Mouse (Mus musculus) heart, embryonic 14.5 days (tissue): ENCODE results near the gene Pik3c2b. TPM values are rescaled to one million over a fixed set of nuclear protein-coding genes. Genes with fewer than 3 reads are reported as not detected.
A peak's percentile ranks its signal among the peaks of the same experiment; 100 is the strongest.

Experiments
- ATAC-seq: fragments of 200-750 bp; cut with Nextera tagmentation; 2 replicates; pipeline ENCODE4 v1.8.0; 2017; ENCODE audit warnings: low read depth, moderate TSS enrichment; ENCODE audit not compliant: insufficient number of reproducible peaks, insufficient read depth, low FRiP score
- H3K27ac ChIP-seq, 2 experiments: fragments of 200-500 bp in 1 of 2; fragments of 300-500 bp in 1 of 2; sonication (generic) in 1 of 2; replicated peaks in 1 of 2; 2 replicates each; pipeline ENCODE4 v1.5.1; 2012 to 2014; ENCODE audit warnings: low read depth in 2 of 2, low read length in 2 of 2, control low read depth in 1 of 2, mild to moderate bottlenecking in 1 of 2, mixed read lengths in 1 of 2; ENCODE audit not compliant: control insufficient read depth in 1 of 2, insufficient read depth in 1 of 2
- H3K27me3 ChIP-seq: fragments of 300-500 bp; sonication (generic); 2 replicates; pipeline ENCODE4 v1.6.1; 2014; ENCODE audit warnings: mild to moderate bottlenecking, low read length, control low read depth; ENCODE audit not compliant: control insufficient read depth, insufficient read depth
- H3K36me3 ChIP-seq: fragments of 300-500 bp; sonication (generic); 2 replicates; pipeline ENCODE4 v1.6.1; 2014; ENCODE audit warnings: mild to moderate bottlenecking, control low read depth, low read length, mixed read lengths; ENCODE audit not compliant: control insufficient read depth, insufficient read depth
- H3K4me1 ChIP-seq, 2 experiments: fragments of 200-500 bp in 1 of 2; fragments of 300-500 bp in 1 of 2; sonication (generic) in 1 of 2; 2 replicates each; pipeline ENCODE4 v1.6.1; 2012 to 2014; ENCODE audit warnings: low read length in 2 of 2, control low read depth in 1 of 2, mixed read lengths in 1 of 2; ENCODE audit not compliant: control insufficient read depth in 2 of 2, insufficient read depth in 2 of 2
- H3K4me2 ChIP-seq: fragments of 300-500 bp; sonication (generic); 2 replicates; pipeline ENCODE4 v1.6.1; 2014; ENCODE audit warnings: mild to moderate bottlenecking, low read length
- H3K4me3 ChIP-seq, 2 experiments: fragments of 200-500 bp in 1 of 2; fragments of 300-500 bp in 1 of 2; sonication (generic) in 1 of 2; 2 replicates each; pipeline ENCODE4 v1.5.1; 2012 to 2014; ENCODE audit warnings: low read length in 2 of 2, mild to moderate bottlenecking in 2 of 2, control low read depth in 1 of 2, low read depth in 1 of 2, moderate library complexity in 1 of 2; ENCODE audit not compliant: control insufficient read depth in 1 of 2, insufficient read depth in 1 of 2
- H3K9ac ChIP-seq: fragments of 300-500 bp; sonication (generic); 2 replicates; pipeline ENCODE4 v1.6.1; 2014; ENCODE audit warnings: mild to moderate bottlenecking, low read length
- H3K9me3 ChIP-seq: fragments of 300-500 bp; sonication (generic); 2 replicates; pipeline ENCODE4 v1.6.1; 2016; ENCODE audit warnings: low read length, control low read depth; ENCODE audit not compliant: control insufficient read depth
- WGBS: fragments of 180-500 bp; shearing (Covaris S2); extraction: QIAGEN DNeasy Blood & Tissue Kit; methylation state at CpG from one replicate; pipeline ENCODE4 v1.1.7; 2014; 5-methylcytosine and 5-hydroxymethylcytosine counted together
- polyA plus RNA-seq: library from polyadenylated mRNA; unstranded; fragments of >200 nt; fragmentation: Nextera tagmentation; extraction: Ambion mirVana; gene quantifications from 2 replicates; pipeline ENCODE4 v1.2.1, GENCODE M21; 2014

The Pik3c2b gene
- polyA plus RNA-seq, result 11.4 and 12.8 TPM in 2 replicates

DNA sequence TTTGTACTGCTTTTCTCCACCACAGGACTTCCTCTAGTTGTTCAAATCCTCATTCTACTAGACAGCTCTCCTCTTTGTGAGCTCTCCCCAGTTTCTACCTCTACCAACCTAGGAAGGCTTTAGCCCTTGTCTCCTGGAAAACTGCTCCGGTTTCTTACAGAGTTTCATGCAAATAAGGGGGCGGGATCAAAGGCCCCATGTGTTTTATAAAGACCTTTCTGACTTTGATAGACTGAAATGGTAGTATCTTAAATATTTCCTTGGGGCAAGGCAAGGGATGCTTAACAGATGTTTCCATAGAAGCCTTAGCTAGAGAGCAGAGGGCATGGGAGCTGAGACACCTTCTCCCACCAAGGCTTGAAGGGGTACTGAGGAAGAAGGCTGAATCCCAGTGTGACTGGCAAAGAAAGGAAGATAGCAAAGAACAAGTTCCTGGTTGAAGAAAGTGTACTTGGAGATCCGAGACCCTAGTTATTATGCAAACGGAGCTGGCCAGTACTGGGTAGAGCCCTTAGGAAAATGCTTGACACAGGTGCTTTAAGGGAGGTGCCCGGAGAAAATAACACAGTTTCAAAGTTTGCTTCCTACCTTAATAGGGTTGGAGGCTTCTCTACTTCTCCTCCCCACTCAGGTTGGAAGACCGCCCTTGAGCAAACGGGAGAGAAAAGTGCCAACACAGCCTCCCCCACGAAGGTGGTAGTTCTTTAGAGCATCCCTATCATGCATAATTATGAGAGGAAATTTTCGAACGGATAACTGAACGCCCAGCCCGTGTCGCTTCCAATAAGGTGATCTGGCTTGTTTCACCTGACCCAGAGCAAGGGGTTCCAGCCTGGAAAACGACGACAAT, at the start of gene Pik3c2b:
TSS of gene Pik3c2b (plus strand) at position 657 of the 850 bp plus-strand sequence.
- Histone ChIP-seq H3K9ac (peak within 1 kb of the TSS; percentile 93), H3K9me3 (no peaks in the 10 kb centered on the region), H3K27ac (peak within 1 kb of the TSS; percentile 82 to 92), H3K4me1 (peaks cover 11 to 23% of the 10 kb centered on the region in 2 experiments; a peak in 3 of 4 replicates), H3K36me3 (no peaks in the 10 kb centered on the region), H3K4me3 (peak within 1 kb of the TSS; percentile 74 to 88), H3K4me2 (peak within 1 kb of the TSS; percentile 77), H3K27me3 (no peaks in the 10 kb centered on the region)
- ATAC-seq, result 0 out of 2 replicates have a peak, but pooled peaks have one; percentile 5
- 4% methylated on average over 15 of the region's 15 CpGs for WGBS

DNA sequence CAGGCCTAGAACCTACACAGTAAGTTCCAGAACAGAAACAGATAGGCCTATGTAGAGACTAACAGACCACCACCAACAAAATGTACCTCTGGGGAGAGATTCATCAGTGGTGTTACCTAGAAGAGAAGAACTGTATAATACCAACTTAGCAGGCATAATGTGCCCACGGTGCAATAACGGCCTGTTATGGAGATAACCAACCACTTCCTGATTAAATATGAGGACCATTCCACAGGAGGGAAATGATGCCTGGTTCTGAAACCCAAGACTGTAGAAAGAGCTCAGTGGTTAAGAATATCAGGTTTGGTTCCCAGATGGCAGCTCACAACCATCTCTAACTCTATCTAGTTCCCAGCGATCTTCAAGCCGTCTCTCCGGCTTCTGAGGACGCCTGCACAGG, 45.1 kb upstream of the Pik3c2b start:
- no peaks in the 10 kb centered on the region for H3K4me1 ChIP-seq
- H3K27ac ChIP-seq, result no peak overlapping the region
- H3K9me3 ChIP-seq, result no peaks in the 10 kb centered on the region
- H3K36me3 ChIP-seq, result peaks cover 92% of the 10 kb centered on the region
- no peak overlapping the region for H3K9ac ChIP-seq
- no peak overlapping the region for H3K4me3 ChIP-seq
- H3K27me3 ChIP-seq, result no peaks in the 10 kb centered on the region
- WGBS, result 89% methylated on average over 6 of the region's 6 CpGs
- ATAC-seq, result no peak
- H3K4me2 ChIP-seq, result no peak overlapping the region

- Histone ChIP-seq H3K4me1 (peaks cover 0 to 6% of the 10 kb centered on the region in 2 experiments; a peak in 2 of 4 replicates), H3K27me3 (no peaks in the 10 kb centered on the region), H3K27ac (no peak overlapping the region), H3K4me3 (no peak overlapping the region), H3K36me3 (peaks cover 77% of the 10 kb centered on the region), H3K4me2 (no peak overlapping the region), H3K9me3 (no peaks in the 10 kb centered on the region), H3K9ac (no peak overlapping the region)
- 92% methylated on average over 3 of the region's 3 CpGs for WGBS
- ATAC-seq, result no peak
Observed at GRCm38 (mm10) chr1:133006571-133006970, 38.9 kb upstream of the Pik3c2b start.

- WGBS, result 82% methylated on average over 11 of the region's 13 CpGs
- no peak for ATAC-seq
- Histone ChIP-seq H3K4me3 (no peak overlapping the region), H3K27ac (no peak overlapping the region), H3K4me2 (no peak overlapping the region), H3K36me3 (peaks cover 81% of the 10 kb centered on the region), H3K9me3 (no peaks in the 10 kb centered on the region), H3K4me1 (peaks cover 0 to 3% of the 10 kb centered on the region in 2 experiments; a peak in 2 of 4 replicates), H3K27me3 (no peaks in the 10 kb centered on the region), H3K9ac (no peak overlapping the region)
Observed at GRCm38 (mm10) chr1:133011955-133012841, 33.3 kb upstream of the Pik3c2b start.

DNA sequence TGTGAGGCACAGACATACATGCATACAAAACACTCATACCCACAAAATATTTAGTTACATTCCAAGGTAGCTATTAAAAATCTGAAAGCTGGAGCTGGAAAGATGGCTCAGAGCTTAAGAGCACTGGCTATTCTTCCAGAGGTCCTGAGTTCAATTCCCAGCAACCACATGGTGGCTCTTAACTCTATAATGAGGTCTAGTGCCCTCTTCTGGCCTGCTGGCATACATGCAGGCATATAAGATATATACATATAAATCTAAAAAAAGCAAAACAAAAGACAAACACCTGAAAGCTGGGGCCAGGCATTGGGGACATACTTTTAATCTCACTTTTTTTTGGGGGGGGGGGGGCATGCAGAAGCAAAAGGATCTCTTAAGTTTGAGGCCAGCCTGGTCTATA, 32.1 kb upstream of the Pik3c2b start:
- H3K9ac ChIP-seq, result no peak overlapping the region
- H3K4me1 ChIP-seq, result no peaks in the 10 kb centered on the region
- ATAC-seq, result no peak
- H3K36me3 ChIP-seq, result peaks cover 83% of the 10 kb centered on the region
- H3K27me3 ChIP-seq, result no peaks in the 10 kb centered on the region
- H3K27ac ChIP-seq, result no peak overlapping the region
- no peaks in the 10 kb centered on the region for H3K9me3 ChIP-seq
- no peak overlapping the region for H3K4me3 ChIP-seq
- H3K4me2 ChIP-seq, result no peak overlapping the region

DNA sequence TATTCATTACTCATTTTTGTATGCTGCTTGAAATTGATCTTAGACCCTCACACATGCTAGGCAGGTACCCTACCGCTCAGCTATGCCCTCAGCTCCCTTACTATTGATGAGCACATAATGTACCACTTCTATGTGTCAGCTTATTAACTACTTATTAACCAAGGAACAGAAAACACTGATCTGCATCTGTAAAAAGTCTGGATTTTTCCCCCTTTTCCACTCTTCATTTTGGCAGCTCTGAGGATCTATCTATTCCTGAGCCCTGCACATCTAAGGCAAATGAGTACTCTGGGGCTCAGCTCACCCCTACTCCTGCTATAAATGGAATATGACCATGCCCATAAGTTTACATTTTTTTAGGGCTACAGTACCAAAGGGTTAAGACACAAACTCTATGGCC, 31.3 kb upstream of the Pik3c2b start:
- 100% methylated on average over 1 of the region's 1 CpGs for WGBS
- H3K27ac ChIP-seq, result no peak overlapping the region
- ATAC-seq, result no peak
- no peak overlapping the region for H3K4me2 ChIP-seq
- peaks cover 81% of the 10 kb centered on the region for H3K36me3 ChIP-seq
- H3K4me1 ChIP-seq, result no peaks in the 10 kb centered on the region
- H3K9me3 ChIP-seq, result no peaks in the 10 kb centered on the region
- no peak overlapping the region for H3K4me3 ChIP-seq
- H3K9ac ChIP-seq, result no peak overlapping the region
- H3K27me3 ChIP-seq, result no peaks in the 10 kb centered on the region

DNA sequence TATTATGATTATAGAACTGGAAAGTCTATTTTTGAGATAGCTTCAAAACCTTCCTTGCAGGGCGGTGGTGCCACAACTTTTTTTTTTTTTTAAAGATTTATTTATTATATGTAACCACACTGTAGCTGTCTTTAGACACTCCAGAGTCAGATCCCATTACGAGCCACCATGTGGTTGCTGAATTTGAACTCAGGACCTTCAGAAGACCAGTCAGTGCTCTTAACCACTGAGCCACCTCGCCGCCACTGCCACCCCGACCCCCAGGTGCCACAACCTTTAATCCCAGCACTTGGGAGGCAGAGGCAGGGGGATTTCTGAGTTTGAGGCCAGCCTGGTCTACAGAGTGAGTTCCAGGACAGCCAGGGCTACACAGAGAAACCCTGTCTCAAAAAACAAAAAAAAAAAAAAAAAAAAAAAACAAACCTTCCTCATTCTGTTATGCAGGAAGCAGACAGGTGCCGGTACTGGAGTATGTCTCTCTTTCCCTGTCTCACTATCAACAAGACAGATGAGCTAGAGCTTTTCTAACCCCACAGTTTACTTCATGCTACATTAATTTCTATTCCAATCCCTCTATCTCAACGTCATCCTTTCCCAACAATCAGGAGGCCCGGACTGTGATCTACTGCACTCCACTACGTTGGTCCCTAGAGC, 28.6 kb upstream of the Pik3c2b start:
- Histone ChIP-seq H3K4me1 (no peaks in the 10 kb centered on the region), H3K9ac (no peak overlapping the region), H3K4me2 (no peak overlapping the region), H3K4me3 (no peak overlapping the region), H3K27me3 (no peaks in the 10 kb centered on the region), H3K27ac (no peak overlapping the region), H3K9me3 (no peaks in the 10 kb centered on the region), H3K36me3 (peaks cover 68% of the 10 kb centered on the region)
- ATAC-seq, result no peak
- 97% methylated on average over 9 of the region's 9 CpGs for WGBS
